Comparison of ENCODE assay signal across 8 mouse cellular contexts in genomic region chr17:35393864-35394800, GRCm38 (mm10). TPM values are rescaled to one million over a fixed set of nuclear protein-coding genes. Genes with fewer than 3 reads are reported as not detected.
DNase-seq lines count a peak whose midpoint lies in the region; ATAC-seq and TF ChIP-seq lines count a peak whose summit lies in the region.
"Not testable (repeated sequence)": the region's sequence is repeated elsewhere in the genome, so short reads cannot be mapped to it uniquely, and the experiment has no call there.

No protein-coding gene starts in this region.

- not testable (repeated sequence) for H3K9me3 ChIP-seq in forebrain, embryonic 12.5 days; heart, embryonic 16.5 days (replicated peaks; ENCODE audit: control insufficient read depth, low read length)

- peaks cover 14% of the 10 kb centered on the region for H3K27me3 ChIP-seq in forebrain, embryonic 12.5 days
- not testable (repeated sequence) for H3K27me3 ChIP-seq in heart, embryonic 16.5 days (ENCODE audit: control insufficient read depth, insufficient read depth, low read length)

- 2% methylated on average over 61 of the region's 75 CpGs for WGBS in forebrain, embryonic 12.5 days
- 3% methylated on average over 53 of the region's 75 CpGs for WGBS in heart, embryonic 16.5 days

- not testable (repeated sequence) for H3K27ac ChIP-seq in bone marrow macrophage, adult 2 months (ENCODE audit: insufficient read depth, low read depth, low read length); forebrain, embryonic 12.5 days; heart, embryonic 16.5 days (ENCODE audit: low read length)

- not testable (repeated sequence) for TF ChIP-seq POLR2A in bone marrow macrophage, adult 2 months (IDR thresholded peaks at IDR 0.05; ENCODE audit: borderline replicate concordance, low read depth, low read length)

- not testable (repeated sequence) for H3K9ac ChIP-seq in forebrain, embryonic 12.5 days; heart, embryonic 16.5 days (ENCODE audit: low read length)

- not testable (repeated sequence) for ATAC-seq in forebrain, embryonic 12.5 days (ENCODE audit: low FRiP score)
- 0 out of 2 replicates have a peak, but pooled peaks have one; percentile 37 for ATAC-seq in heart, embryonic 16.5 days (replicated peaks; ENCODE audit: extremely low read depth, insufficient read depth, low FRiP score)
- peak; percentile 99 for ATAC-seq in megakaryocyte, adult 5-6 weeks (ENCODE audit: poor library complexity, severe bottlenecking)
- ATAC-seq in neutrophil, adult 5-6 weeks (ENCODE audit: extremely low read depth, insufficient number of reproducible peaks, low FRiP score, poor library complexity, severe bottlenecking): peak; percentile 98

- not testable (repeated sequence) for TF ChIP-seq CTCF in bone marrow macrophage, adult 2 months (IDR thresholded peaks at IDR 0.05; ENCODE audit: low read depth, low read length)

- H3K4me2 ChIP-seq in forebrain, embryonic 12.5 days: peak overlapping the region; percentile 49
- H3K4me2 ChIP-seq in heart, embryonic 16.5 days (ENCODE audit: low read depth, low read length): peak overlapping the region; percentile 55

- H3K4me3 ChIP-seq in bone marrow macrophage, adult 2 months (ENCODE audit: insufficient read depth, low read length): peak overlapping the region; percentile 45
- peak overlapping the region; percentile 31 for H3K4me3 ChIP-seq in forebrain, embryonic 12.5 days (replicated peaks)
- peak overlapping the region; percentile 40 for H3K4me3 ChIP-seq in heart, embryonic 16.5 days (ENCODE audit: low read length)

- H3K36me3 ChIP-seq in forebrain, embryonic 12.5 days (replicated peaks); heart, embryonic 16.5 days (ENCODE audit: control insufficient read depth, insufficient read depth): not testable (repeated sequence)

- DNase-seq in CD4-positive helper T cell, adult 2 months (ENCODE audit: low read depth, low spot score): peak; percentile 27
- peak; percentile 17 for DNase-seq in kidney, adult 18-20 months
- peak; percentile 7 for DNase-seq in liver

- not testable (repeated sequence) for H3K4me1 ChIP-seq in bone marrow macrophage, adult 2 months (ENCODE audit: control insufficient read depth, insufficient read depth, low read length); forebrain, embryonic 12.5 days; heart, embryonic 16.5 days (ENCODE audit: control insufficient read depth, insufficient read depth, low read length)

RNA-seq across cellular contexts. Expression of gene H2-Q4, which starts 14.7 kb away (rescaled TPM):
- polyA plus RNA-seq in bone marrow macrophage, adult 2 months (2012; ENCODE audit: insufficient read depth, insufficient read length, missing spikeins): 87.8 and 102 TPM in 2 replicates
- 1.3 and 1.6 TPM in 2 replicates for polyA plus RNA-seq in forebrain, embryonic 12.5 days (2016; fragmentation: Nextera tagmentation; extraction: Ambion mirVana)
- polyA plus RNA-seq in heart, embryonic 16.5 days (2015; fragmentation: Nextera tagmentation; extraction: Ambion mirVana): 3.2 and 4.1 TPM in 2 replicates
- 10.3 and 12.4 TPM in 2 replicates for total RNA-seq in megakaryocyte, adult 5-6 weeks (2015)
- total RNA-seq in megakaryocyte, adult 5-6 weeks (2017): 22.4 and 23.3 TPM in 2 replicates
- total RNA-seq in neutrophil, adult 5-6 weeks (2017): 170 and 176 TPM in 2 replicates

RNA-seq across cellular contexts. Expression of gene H2-Q6, which starts 30.5 kb away (rescaled TPM):
- polyA plus RNA-seq in bone marrow macrophage, adult 2 months (2012; ENCODE audit: insufficient read depth, insufficient read length, missing spikeins): 3.0 and 3.4 TPM in 2 replicates
- polyA plus RNA-seq in forebrain, embryonic 12.5 days (2016; fragmentation: Nextera tagmentation; extraction: Ambion mirVana): 0.23 and 0.34 TPM in 2 replicates
- polyA plus RNA-seq in heart, embryonic 16.5 days (2015; fragmentation: Nextera tagmentation; extraction: Ambion mirVana): 1.1 and 2.8 TPM in 2 replicates
- total RNA-seq in megakaryocyte, adult 5-6 weeks (2015): 10.2 and 12.1 TPM in 2 replicates
- 12.8 and 13.5 TPM in 2 replicates for total RNA-seq in megakaryocyte, adult 5-6 weeks (2017)
- 259 and 274 TPM in 2 replicates for total RNA-seq in neutrophil, adult 5-6 weeks (2017)

RNA-seq across cellular contexts. Expression of gene H2-Q7, which starts 44.8 kb away (rescaled TPM):
- polyA plus RNA-seq in bone marrow macrophage, adult 2 months (2012; ENCODE audit: insufficient read depth, insufficient read length, missing spikeins): 15.8 and 18.3 TPM in 2 replicates
- polyA plus RNA-seq in forebrain, embryonic 12.5 days (2016; fragmentation: Nextera tagmentation; extraction: Ambion mirVana): 5.1 and 5.6 TPM in 2 replicates
- 3.7 and 5.9 TPM in 2 replicates for polyA plus RNA-seq in heart, embryonic 16.5 days (2015; fragmentation: Nextera tagmentation; extraction: Ambion mirVana)
- total RNA-seq in megakaryocyte, adult 5-6 weeks (2015): 20.3 and 23.0 TPM in 2 replicates
- total RNA-seq in megakaryocyte, adult 5-6 weeks (2017): 13.7 and 24.7 TPM in 2 replicates
- total RNA-seq in neutrophil, adult 5-6 weeks (2017): 160 and 166 TPM in 2 replicates

RNA-seq across cellular contexts. Expression of gene H2-Q2, which starts 52.1 kb away (rescaled TPM):
- polyA plus RNA-seq in bone marrow macrophage, adult 2 months (2012; ENCODE audit: insufficient read depth, insufficient read length, missing spikeins): 0.91 and 1.2 TPM in 2 replicates
- polyA plus RNA-seq in forebrain, embryonic 12.5 days (2016; fragmentation: Nextera tagmentation; extraction: Ambion mirVana): not detected in 2 replicates
- 0.82 and 2.1 TPM in 2 replicates for polyA plus RNA-seq in heart, embryonic 16.5 days (2015; fragmentation: Nextera tagmentation; extraction: Ambion mirVana)
- not detected in 2 replicates for total RNA-seq in megakaryocyte, adult 5-6 weeks (2015)
- not detected in 2 replicates for total RNA-seq in megakaryocyte, adult 5-6 weeks (2017)
- not detected in 2 replicates for total RNA-seq in neutrophil, adult 5-6 weeks (2017)

Comparison
In these comparisons a context has a peak if more than half of its experiments do, and no peak if none do; other contexts are left out.
1. RNA of gene H2-Q4, which starts 14.7 kb away (polyA plus RNA-seq): 87.8 to 102 TPM in bone marrow macrophage, adult 2 months; 3.2 to 4.1 TPM in heart, embryonic 16.5 days and 1.3 to 1.6 TPM in forebrain, embryonic 12.5 days; every median in the first group is over 10 times any median in the second.
2. Peak in every context shown above with its lines, with median percentiles within 50 percentile points of each other: DNase-seq and H3K4me3 ChIP-seq.